Mouse (Mus musculus) c-Kit-negative CD71-positive TER-119-positive erythroid progenitor cells, embryonic 14.5 days (primary cell): ENCODE results near the gene Cnot3.
"Not testable (repeated sequence)": the region's sequence is repeated elsewhere in the genome, so short reads cannot be mapped to it uniquely, and the experiment has no call there.

Experiments
- DNase-seq: peaks from one replicate; pipeline ENCODE4 v3.0.0-alpha.2; 2013; ENCODE audit warnings: low read depth, low spot score

The Cnot3 gene

GRCm38 (mm10) chr7:3646641-3647040, 1.6 kb downstream of the Cnot3 start:
- DNase-seq = no peak

- DNase-seq = no peak
These were observed 11.9 kb downstream of the Cnot3 start for GRCm38 (mm10) chr7:3656966-3657365.

GRCm38 (mm10) chr7:3658578-3658977, 13.5 kb downstream of the Cnot3 start:
- no peak for DNase-seq

- no peak for DNase-seq
These were observed 19.6 kb downstream of the Cnot3 start for GRCm38 (mm10) chr7:3664524-3665214.

GRCm38 (mm10) chr7:3665215-3666114, 20.4 kb downstream of the Cnot3 start, which contains the start of gene Leng1:
Gene Leng1, minus strand, starts transcription at chr7:3665840.
- peak; percentile 95 for DNase-seq

- DNase-seq = peak; percentile 56
These were observed 21.9 kb downstream of the Cnot3 start for GRCm38 (mm10) chr7:3666921-3667391.

GRCm38 (mm10) chr7:3674507-3675227, 29.6 kb downstream of the Cnot3 start:
- peak; percentile 64 for DNase-seq

GRCm38 (mm10) chr7:3675228-3675548, 30.1 kb downstream of the Cnot3 start:
- DNase-seq = no peak

GRCm38 (mm10) chr7:3676371-3676770, 31.3 kb downstream of the Cnot3 start:
- no peak for DNase-seq

- no peak for DNase-seq
These were observed 32.3 kb downstream of the Cnot3 start, which contains the start of gene Tmc4 for GRCm38 (mm10) chr7:3677342-3677741. Gene Tmc4, minus strand, starts transcription at chr7:3677553.

- no peak for DNase-seq
These were observed 39.0 kb downstream of the Cnot3 start for GRCm38 (mm10) chr7:3683908-3684550.

- DNase-seq = no peak
These were observed 39.6 kb downstream of the Cnot3 start for GRCm38 (mm10) chr7:3684698-3685097.

GRCm38 (mm10) chr7:3685400-3686187, 40.5 kb downstream of the Cnot3 start:
- no peak for DNase-seq

GRCm38 (mm10) chr7:3691919-3692318, 46.9 kb downstream of the Cnot3 start:
- no peak for DNase-seq

- no peak for DNase-seq
These were observed 47.4 kb downstream of the Cnot3 start, which contains the start of gene Tsen34 for GRCm38 (mm10) chr7:3692382-3692986. Gene Tsen34, plus strand, starts transcription at chr7:3692863.

- DNase-seq = peak; percentile 89
These were observed 48.1 kb downstream of the Cnot3 start, which contains the start of gene Mboat7 for GRCm38 (mm10) chr7:3692987-3693808. Gene Mboat7, minus strand, starts transcription at chr7:3693523.

GRCm38 (mm10) chr7:3693809-3694075, 48.7 kb downstream of the Cnot3 start:
- DNase-seq = no peak

- peak; percentile 24 for DNase-seq
These were observed 49.2 kb downstream of the Cnot3 start for GRCm38 (mm10) chr7:3694076-3694948.

GRCm38 (mm10) chr7:3694949-3695305, 49.9 kb downstream of the Cnot3 start:
- DNase-seq = not testable (repeated sequence)
